Mouse (Mus musculus) ES-Bruce4 (cell line): ENCODE results near the gene Ptcd2.

Experiments
- CTCF ChIP-seq: IDR thresholded peaks from one replicate; pipeline ENCODE4 v1.8.1; 2011; ENCODE audit warnings: low read depth, low read length
- POLR2A ChIP-seq: IDR thresholded peaks from one replicate; pipeline ENCODE4 v1.8.1; 2011; ENCODE audit warnings: low read length; ENCODE audit not compliant: insufficient read depth

GRCm38 (mm10) chr13:99287786-99288185, 56.7 kb downstream of the Ptcd2 start:
- TF ChIP-seq CTCF (no peak), POLR2A (no peak)
